In genomic region chr10:128505371-128505667, GRCm38 (mm10) we compare ENCODE assay signal across 6 mouse cellular contexts. TPM values are rescaled to one million over a fixed set of nuclear protein-coding genes. Genes with fewer than 3 reads are reported as not detected.
A peak's percentile ranks its signal among the peaks of the same experiment; 100 is the strongest.
DNase-seq lines count a peak whose midpoint lies in the region; ATAC-seq and TF ChIP-seq lines count a peak whose summit lies in the region.
"Not testable (repeated sequence)": the region's sequence is repeated elsewhere in the genome, so short reads cannot be mapped to it uniquely, and the experiment has no call there.

No protein-coding gene starts in this region.

- peak overlapping the region; percentile 43; the same call in 1 of the 2 replicates for H3K4me2 ChIP-seq in liver, embryonic 15.5 days

- not testable (repeated sequence) for TF ChIP-seq EP300 in MEL (IDR thresholded peaks at IDR 0.05; ENCODE audit: low read depth in 1 of 2, low read length in 2 of 2)

- ATAC-seq in liver, embryonic 15.5 days (ENCODE audit: insufficient read depth): not testable (repeated sequence)
- ATAC-seq in megakaryocyte progenitor cell, adult 5-6 weeks (replicated peaks; ENCODE audit: poor library complexity): 0 out of 2 replicates have a peak, but pooled peaks have one; percentile 5

- peaks cover 0 to 20% of the 10 kb centered on the region in 2 experiments; a peak in 2 of 4 replicates for H3K36me3 ChIP-seq in MEL (ENCODE audit: control insufficient read depth in 1 of 2, insufficient read depth in 2 of 2, low read length in 2 of 2)
- H3K36me3 ChIP-seq in liver, embryonic 15.5 days (replicated peaks): peaks cover 11% of the 10 kb centered on the region

- WGBS in liver, embryonic 15.5 days (ENCODE audit: insufficient replicate concordance): 70% methylated on average over 5 of the region's 5 CpGs

- H3K4me1 ChIP-seq in MEL (ENCODE audit: control insufficient read depth in 1 of 2, insufficient read depth in 2 of 2, low read length in 2 of 2): peaks cover 10 to 21% of the 10 kb centered on the region in 2 experiments
- H3K4me1 ChIP-seq in liver, embryonic 15.5 days (replicated peaks): peaks cover 52% of the 10 kb centered on the region

- H3K4me3 ChIP-seq in MEL (ENCODE audit: control insufficient read depth in 1 of 2, insufficient read depth in 1 of 2, low read depth in 2 of 2, low read length in 2 of 2); layer of hippocampus, adult 2 months; liver, embryonic 15.5 days (replicated peaks): not testable (repeated sequence)

- H3K27ac ChIP-seq in MEL (ENCODE audit: control insufficient read depth, low read depth, low read length): peak overlapping the region; percentile 78
- peak overlapping the region; percentile 11; the same call in 1 of the 2 replicates for H3K27ac ChIP-seq in layer of hippocampus, adult 2 months
- peak overlapping the region; percentile 64; the same call in 1 of the 2 replicates for H3K27ac ChIP-seq in liver, embryonic 15.5 days (replicated peaks)

- H3K9ac ChIP-seq in MEL (ENCODE audit: control insufficient read depth, low read depth, low read length, poor library complexity, severe bottlenecking): peak overlapping the region; percentile 48
- H3K9ac ChIP-seq in liver, embryonic 15.5 days: 0 out of 2 replicates have a peak overlapping the region, but pooled peaks have one; percentile 1

- H3K27me3 ChIP-seq in MEL (ENCODE audit: control insufficient read depth in 1 of 2, insufficient read depth in 2 of 2, low read length in 2 of 2); liver, embryonic 15.5 days: not testable (repeated sequence)

- DNase-seq in MEL (ENCODE audit: low read depth, low spot score); layer of hippocampus, adult 2 months (ENCODE audit: low spot score in 2 of 2): not testable (repeated sequence)
- DNase-seq in kidney, adult 11 months: peak; percentile 54
- DNase-seq in kidney, adult 9 months: peak; percentile 58

- not testable (repeated sequence) for TF ChIP-seq CTCF in MEL (IDR thresholded peaks at IDR 0.05 in 2 of 3, conservative IDR thresholded peaks at IDR 0.05 in 1 of 3; ENCODE audit: control insufficient read depth in 1 of 3, insufficient read depth in 1 of 3, low read depth in 2 of 3, low read length in 3 of 3, poor library complexity in 1 of 3, severe bottlenecking in 1 of 3); layer of hippocampus, adult 2 months (conservative IDR thresholded peaks at IDR 0.05)

- not testable (repeated sequence) for TF ChIP-seq POLR2A in MEL (IDR thresholded peaks at IDR 0.05; ENCODE audit: control insufficient read depth in 1 of 2, insufficient read depth in 1 of 2, low read depth in 1 of 2, low read length in 2 of 2, poor library complexity in 1 of 2)

- not testable (repeated sequence) for TF ChIP-seq RAD21 in MEL (IDR thresholded peaks at IDR 0.05; ENCODE audit: low read depth, low read length)

- not testable (repeated sequence) for H3K9me3 ChIP-seq in MEL (replicated peaks; ENCODE audit: insufficient read depth, low read length); liver, embryonic 15.5 days (replicated peaks)

- not testable (repeated sequence) for H3K79me2 ChIP-seq in MEL (ENCODE audit: control insufficient read depth, insufficient read depth, low read length, poor library complexity)

RNA-seq across cellular contexts. Expression of gene Myl6b, which starts 6.8 kb away (rescaled TPM):
- 1.8 and 2.6 TPM in 2 replicates for total RNA-seq in MEL (2012; rRNA removed)
- 10 to 100 TPM in 1 of 2 experiments, not detected in 1; 18.8 TPM for polyA plus RNA-seq in MEL (2012; ENCODE audit: insufficient read depth in 1 of 2, insufficient read length in 2 of 2, low read depth in 1 of 2, low replicate concordance in 2 of 2, missing spikeins in 1 of 2)
- total RNA-seq in layer of hippocampus, adult 2 months (2021): 10 to 100 TPM; 18.5 to 21.1 TPM
- polyA plus RNA-seq in liver, embryonic 15.5 days (2015; fragmentation: Nextera tagmentation; extraction: Ambion mirVana): 1.4 and 1.7 TPM in 2 replicates
- 7.6 and 7.8 TPM in 2 replicates for total RNA-seq in megakaryocyte progenitor cell, adult 5-6 weeks (2015)
- total RNA-seq in megakaryocyte progenitor cell, adult 5-6 weeks (2017): 0.64 and 1.7 TPM in 2 replicates

RNA-seq across cellular contexts. Expression of gene Myl6, which starts 11.4 kb away (rescaled TPM):
- 560 and 589 TPM in 2 replicates for total RNA-seq in MEL (2012; rRNA removed)
- 100 to 1,000 TPM in 1 of 2 experiments, not detected in 1; 399 TPM for polyA plus RNA-seq in MEL (2012; ENCODE audit: insufficient read depth in 1 of 2, insufficient read length in 2 of 2, low read depth in 1 of 2, low replicate concordance in 2 of 2, missing spikeins in 1 of 2)
- total RNA-seq in layer of hippocampus, adult 2 months (2021): 100 to 1,000 TPM; 519 to 544 TPM
- 483 and 484 TPM in 2 replicates for polyA plus RNA-seq in liver, embryonic 15.5 days (2015; fragmentation: Nextera tagmentation; extraction: Ambion mirVana)
- 760 and 847 TPM in 2 replicates for total RNA-seq in megakaryocyte progenitor cell, adult 5-6 weeks (2015)
- total RNA-seq in megakaryocyte progenitor cell, adult 5-6 weeks (2017): 1,168 and 1,230 TPM in 2 replicates

RNA-seq across cellular contexts. Expression of gene Esyt1, which starts 20.4 kb away (rescaled TPM):
- total RNA-seq in MEL (2012; rRNA removed): 35.1 and 35.9 TPM in 2 replicates
- 10 to 100 TPM; 53.4 to 57.0 TPM for polyA plus RNA-seq in MEL (2012; ENCODE audit: insufficient read depth in 1 of 2, insufficient read length in 2 of 2, low read depth in 1 of 2, low replicate concordance in 2 of 2, missing spikeins in 1 of 2)
- total RNA-seq in layer of hippocampus, adult 2 months (2021): 1 to 10 TPM; 5.5 TPM
- polyA plus RNA-seq in liver, embryonic 15.5 days (2015; fragmentation: Nextera tagmentation; extraction: Ambion mirVana): 11.8 and 12.6 TPM in 2 replicates
- 41.2 and 48.4 TPM in 2 replicates for total RNA-seq in megakaryocyte progenitor cell, adult 5-6 weeks (2015)
- total RNA-seq in megakaryocyte progenitor cell, adult 5-6 weeks (2017): 77.6 and 85.1 TPM in 2 replicates

RNA-seq across cellular contexts. Expression of gene Zc3h10, which starts 42.3 kb away (rescaled TPM):
- total RNA-seq in MEL (2012; rRNA removed): 14.2 and 14.6 TPM in 2 replicates
- 10 to 100 TPM in 1 of 2 experiments, not detected in 1; 17.3 TPM for polyA plus RNA-seq in MEL (2012; ENCODE audit: insufficient read depth in 1 of 2, insufficient read length in 2 of 2, low read depth in 1 of 2, low replicate concordance in 2 of 2, missing spikeins in 1 of 2)
- total RNA-seq in layer of hippocampus, adult 2 months (2021): 10 to 100 TPM; 12.2 to 14.3 TPM
- 4.9 and 5.8 TPM in 2 replicates for polyA plus RNA-seq in liver, embryonic 15.5 days (2015; fragmentation: Nextera tagmentation; extraction: Ambion mirVana)
- total RNA-seq in megakaryocyte progenitor cell, adult 5-6 weeks (2015): 5.9 and 6.7 TPM in 2 replicates
- 10.2 and 13.3 TPM in 2 replicates for total RNA-seq in megakaryocyte progenitor cell, adult 5-6 weeks (2017)

RNA-seq across cellular contexts. Expression of gene Rpl41, which starts 43.8 kb away (rescaled TPM):
- total RNA-seq in MEL (2012; rRNA removed): 6,649 and 6,931 TPM in 2 replicates
- over 10,000 TPM in 1 of 2 experiments, 100 to 1,000 TPM in 1; 274 to 10,905 TPM for polyA plus RNA-seq in MEL (2012; ENCODE audit: insufficient read depth in 1 of 2, insufficient read length in 2 of 2, low read depth in 1 of 2, low replicate concordance in 2 of 2, missing spikeins in 1 of 2)
- 1,000 to 10,000 TPM; 1,438 to 1,486 TPM for total RNA-seq in layer of hippocampus, adult 2 months (2021)
- polyA plus RNA-seq in liver, embryonic 15.5 days (2015; fragmentation: Nextera tagmentation; extraction: Ambion mirVana): 1,944 and 2,155 TPM in 2 replicates
- total RNA-seq in megakaryocyte progenitor cell, adult 5-6 weeks (2015): 3,654 and 3,864 TPM in 2 replicates
- 3,114 and 3,805 TPM in 2 replicates for total RNA-seq in megakaryocyte progenitor cell, adult 5-6 weeks (2017)

Comparison
In these comparisons a context has a peak if more than half of its experiments do, and no peak if none do; other contexts are left out.
1. H3K27ac ChIP-seq: peak in every context shown above with its lines; median percentile 78 in MEL; 64 in liver, embryonic 15.5 days; 11 in layer of hippocampus, adult 2 months.